Mouse (Mus musculus) left cerebral cortex, postnatal 14 days (tissue): ENCODE data around the gene Ccdc175. TPM values are rescaled to one million over a fixed set of nuclear protein-coding genes. Genes with fewer than 3 reads are reported as not detected.
A peak's percentile ranks its signal among the peaks of the same experiment; 100 is the strongest.

Source experiments
- DNase-seq, 2 experiments: peaks; one replicate each; pipeline ENCODE4 v3.0.0; 2021 to 2022; ENCODE audit warnings: low spot score in 2 of 2, mixed read lengths in 1 of 2
- intact Hi-C: fragments of 180-260 bp; cut with DNase I; formaldehyde crosslinking; loops from one replicate; pipeline ENCODE4 v1.15.1; 2025
- microRNA-seq, 2 experiments: library from miRNA; unstranded; fragments of <30 nt; microRNA quantifications; one replicate each; pipeline ENCODE4 v1.2.0; 2022
- total RNA-seq, 2 experiments: library from RNA; stranded (reverse); gene quantifications; 2 replicates each; pipeline ENCODE4 v1.2.3; 2021

Ccdc175 gene
- total RNA-seq, 2 experiments from 2014 or later = not detected

- peak; percentile 18 to 26 for DNase-seq
- intact Hi-C loops = no loop called here
These were observed 131.5 kb downstream of the Ccdc175 start for GRCm38 (mm10) chr12:72053303-72053702.

GRCm38 (mm10) chr12:72052571-72052970, 132.3 kb downstream of the Ccdc175 start:
- intact Hi-C loops = no loop called here
- DNase-seq = no peak

Small RNA genes within 50 kb of the gene (microRNA-seq; reads per million reads assigned to microRNA genes)
- 0 reads per million in 2 experiments for gene Gm24466

Other genes with a start within 250 kb of the Ccdc175 start
- gene Gpr135, start 113.9 kb downstream of the Ccdc175 start, total RNA-seq = 10 to 100 TPM; 13.7 to 13.8 TPM
- gene L3hypdh, start 99.6 kb downstream of the Ccdc175 start, total RNA-seq = 1 to 10 TPM; 2.9 to 5.1 TPM
- gene Jkamp, start 99.4 kb downstream of the Ccdc175 start, total RNA-seq = 10 to 100 TPM; 51.0 to 54.0 TPM
- 1,000 to 10,000 TPM; 1,580 to 1,638 TPM for gene Rtn1, start 224.0 kb upstream of the Ccdc175 start, total RNA-seq